Mouse (Mus musculus) limb, embryonic 14.5 days (tissue): Measurements from ENCODE around the gene Max. TPM values are rescaled to one million over a fixed set of nuclear protein-coding genes. Genes with fewer than 3 reads are reported as not detected.

Experiments
- ATAC-seq: fragments of 200-750 bp; cut with Nextera tagmentation; 2 replicates; pipeline ENCODE4 v1.8.0; 2017; ENCODE audit warnings: low read depth, moderate number of reproducible peaks, moderate TSS enrichment; ENCODE audit not compliant: low FRiP score
- DNase-seq: peaks from one replicate; pipeline ENCODE4 v3.0.0-alpha.2; 2015; ENCODE audit warnings: low spot score
- H3K27ac ChIP-seq: fragments of 300-500 bp; sonication (generic); replicated peaks from 2 replicates; pipeline ENCODE4 v1.5.1; 2014; ENCODE audit warnings: low read depth, mild to moderate bottlenecking, low read length, moderate library complexity, mixed read lengths
- H3K27me3 ChIP-seq: fragments of 300-500 bp; sonication (generic); 2 replicates; pipeline ENCODE4 v1.6.1; 2014; ENCODE audit warnings: low read length, mixed read lengths; ENCODE audit not compliant: control insufficient read depth, insufficient read depth
- H3K36me3 ChIP-seq: fragments of 300-500 bp; sonication (generic); 2 replicates; pipeline ENCODE4 v1.6.1; 2014; ENCODE audit warnings: mild to moderate bottlenecking, low read length, moderate library complexity, mixed read lengths; ENCODE audit not compliant: control insufficient read depth, insufficient read depth
- H3K4me1 ChIP-seq: fragments of 300-500 bp; sonication (generic); 2 replicates; pipeline ENCODE4 v1.6.1; 2014; ENCODE audit warnings: antibody characterized with exemption, low read length, mixed read lengths; ENCODE audit not compliant: control insufficient read depth, insufficient read depth
- H3K4me2 ChIP-seq: fragments of 300-500 bp; sonication (generic); replicated peaks from 2 replicates; pipeline ENCODE4 v1.6.1; 2014; ENCODE audit warnings: low read depth, mild to moderate bottlenecking, low read length, moderate library complexity; ENCODE audit not compliant: severe bottlenecking
- H3K4me3 ChIP-seq: fragments of 300-500 bp; sonication (generic); replicated peaks from 2 replicates; pipeline ENCODE4 v1.5.1; 2014; ENCODE audit warnings: low read length
- H3K9ac ChIP-seq: fragments of 300-500 bp; sonication (generic); 2 replicates; pipeline ENCODE4 v1.6.1; 2014; ENCODE audit warnings: mild to moderate bottlenecking, low read depth, low read length, moderate library complexity; ENCODE audit not compliant: severe bottlenecking
- H3K9me3 ChIP-seq: fragments of 300-500 bp; sonication (generic); 2 replicates; pipeline ENCODE4 v1.6.1; 2016; ENCODE audit warnings: low read length; ENCODE audit not compliant: control insufficient read depth
- POLR2A ChIP-seq: fragments of 200-500 bp; IDR thresholded peaks from 2 replicates; pipeline ENCODE4 v1.8.0; 2012; ENCODE audit warnings: inconsistent platforms, mild to moderate bottlenecking, moderate library complexity, borderline replicate concordance; ENCODE audit not compliant: insufficient read depth, insufficient read length; ENCODE audit errors: extremely low read depth
- WGBS: fragments of 180-500 bp; shearing (Covaris S2); extraction: QIAGEN DNeasy Blood & Tissue Kit; methylation state at CpG from one replicate; pipeline ENCODE4 v1.1.7; 2014; 5-methylcytosine and 5-hydroxymethylcytosine counted together
- polyA plus RNA-seq, 2 experiments: library from polyadenylated mRNA; depleted of rRNA in 1 of 2; stranded (reverse) in 1 of 2; unstranded in 1 of 2; fragments of >200 nt; fragmentation: Nextera tagmentation in 1 of 2; extraction: Ambion mirVana in 1 of 2; gene quantifications; 2 replicates each; pipeline versions ENCODE4 v1.2.1 to v1.2.3; 2012 to 2014

The Max gene
- polyA plus RNA-seq, 2 experiments = 36.2 to 54.8 TPM

DNA sequence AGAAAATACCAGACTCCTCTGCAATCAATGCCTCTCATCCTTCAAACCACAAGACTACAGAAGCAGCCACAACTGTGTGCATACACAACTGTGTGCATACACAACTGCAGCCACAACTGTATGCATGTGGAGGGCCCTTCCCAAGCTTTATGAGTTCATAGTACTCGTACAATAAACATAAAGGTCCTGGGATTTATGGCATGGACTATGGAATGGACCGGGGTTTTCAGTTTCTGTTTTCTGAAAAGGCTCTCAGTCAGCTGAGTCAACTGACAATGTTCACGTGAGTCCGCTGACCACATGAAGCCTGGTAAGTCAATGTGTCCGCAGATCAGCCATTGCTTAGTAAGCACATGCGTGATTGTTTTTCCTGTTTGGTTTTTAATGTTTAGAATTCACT, 18.5 kb downstream of the Max start:
- WGBS = 85% methylated on average over 6 of the region's 6 CpGs

GRCm38 (mm10) chr12:76943046-76943445, 19.0 kb downstream of the Max start:
- Histone ChIP-seq H3K9ac (no peak overlapping the region), H3K4me1 (no peaks in the 10 kb centered on the region), H3K9me3 (no peaks in the 10 kb centered on the region), H3K27ac (no peak overlapping the region), H3K27me3 (no peaks in the 10 kb centered on the region), H3K36me3 (peaks cover 94% of the 10 kb centered on the region), H3K4me3 (no peak overlapping the region), H3K4me2 (no peak overlapping the region)
- ATAC-seq = no peak
- no peak for TF ChIP-seq POLR2A
- DNase-seq = no peak
- WGBS = 81% methylated on average over 3 of the region's 3 CpGs

More for the DNA sequence above, 18.5 kb downstream of the Max start:
- H3K4me2 ChIP-seq = no peak overlapping the region
- no peak overlapping the region for H3K27ac ChIP-seq
- H3K9ac ChIP-seq = no peak overlapping the region
- H3K4me3 ChIP-seq = no peak overlapping the region
- no peaks in the 10 kb centered on the region for H3K4me1 ChIP-seq
- ATAC-seq = no peak
- H3K9me3 ChIP-seq = no peaks in the 10 kb centered on the region
- no peak for DNase-seq
- no peak for TF ChIP-seq POLR2A
- no peaks in the 10 kb centered on the region for H3K27me3 ChIP-seq
- H3K36me3 ChIP-seq = peaks cover 95% of the 10 kb centered on the region

GRCm38 (mm10) chr12:76942476-76942875, 19.5 kb downstream of the Max start:
- peaks cover 93% of the 10 kb centered on the region for H3K36me3 ChIP-seq
- H3K27me3 ChIP-seq = no peaks in the 10 kb centered on the region
- ATAC-seq (no peak), DNase-seq (no peak)
- no peak overlapping the region for H3K4me3 ChIP-seq
- H3K27ac ChIP-seq = no peak overlapping the region
- no peak overlapping the region for H3K4me2 ChIP-seq
- 41% methylated on average over 2 of the region's 2 CpGs for WGBS
- no peaks in the 10 kb centered on the region for H3K4me1 ChIP-seq
- H3K9me3 ChIP-seq = no peaks in the 10 kb centered on the region
- TF ChIP-seq POLR2A = no peak
- no peak overlapping the region for H3K9ac ChIP-seq

DNA sequence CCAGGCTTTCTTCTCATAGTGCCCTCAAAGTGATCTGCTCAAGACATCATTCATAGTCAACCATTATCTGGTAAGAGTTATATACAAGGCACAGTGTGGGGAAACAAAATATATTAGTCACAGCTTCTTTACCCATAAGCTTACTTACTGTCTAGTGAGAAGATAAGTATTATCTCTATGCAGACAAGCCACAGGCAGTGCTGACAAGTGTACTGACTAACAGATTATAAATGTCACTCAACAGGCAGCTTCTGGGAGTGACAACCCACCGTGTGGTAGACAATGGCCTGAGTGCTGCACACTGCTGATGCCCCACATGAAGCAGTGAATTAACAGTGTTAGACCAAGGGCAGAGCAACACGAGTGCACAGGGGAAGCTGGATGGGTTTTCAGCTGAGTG, 20.5 kb downstream of the Max start:
- 84% methylated on average over 2 of the region's 2 CpGs for WGBS
- no peaks in the 10 kb centered on the region for H3K27me3 ChIP-seq

GRCm38 (mm10) chr12:76938013-76938412, 24.0 kb downstream of the Max start:
- WGBS = 93% methylated on average over 6 of the region's 6 CpGs
- no peaks in the 10 kb centered on the region for H3K27me3 ChIP-seq
- no peak overlapping the region for H3K4me2 ChIP-seq
- no peak for TF ChIP-seq POLR2A
- ATAC-seq (no peak), DNase-seq (no peak)
- H3K9me3 ChIP-seq = no peaks in the 10 kb centered on the region
- H3K4me3 ChIP-seq = no peak overlapping the region
- no peaks in the 10 kb centered on the region for H3K4me1 ChIP-seq
- H3K36me3 ChIP-seq = peaks cover 76% of the 10 kb centered on the region
- no peak overlapping the region for H3K9ac ChIP-seq
- no peak overlapping the region for H3K27ac ChIP-seq

More for the DNA sequence above, 20.5 kb downstream of the Max start:
- Histone ChIP-seq H3K27ac (no peak overlapping the region), H3K9me3 (no peaks in the 10 kb centered on the region), H3K4me2 (no peak overlapping the region), H3K36me3 (peaks cover 95% of the 10 kb centered on the region), H3K9ac (no peak overlapping the region), H3K4me3 (no peak overlapping the region), H3K4me1 (no peaks in the 10 kb centered on the region)
- no peak for DNase-seq
- ATAC-seq = no peak
- no peak for TF ChIP-seq POLR2A

- no peaks in the 10 kb centered on the region for H3K27me3 ChIP-seq
- ATAC-seq (no peak), DNase-seq (no peak)
- no peaks in the 10 kb centered on the region for H3K9me3 ChIP-seq
- peaks cover 58% of the 10 kb centered on the region for H3K36me3 ChIP-seq
- H3K9ac ChIP-seq = no peak overlapping the region
- no peak overlapping the region for H3K4me3 ChIP-seq
- no peaks in the 10 kb centered on the region for H3K4me1 ChIP-seq
- WGBS = 96% methylated on average over 10 of the region's 10 CpGs
- TF ChIP-seq POLR2A = no peak
- H3K4me2 ChIP-seq = no peak overlapping the region
- no peak overlapping the region for H3K27ac ChIP-seq
Measured at GRCm38 (mm10) chr12:76936211-76936610, 25.8 kb downstream of the Max start.
